Mouse (Mus musculus) G1E-ER4 (cell line): ENCODE measurements around the gene Trex1. TPM values are rescaled to one million over a fixed set of nuclear protein-coding genes. Genes with fewer than 3 reads are reported as not detected.

Source experiments
- GATA1 ChIP-seq: IDR thresholded peaks from one replicate; pipeline ENCODE4 v1.8.0; 2012; ENCODE audit warnings: low read length, inconsistent platforms
- polyA plus RNA-seq: library from polyadenylated mRNA; stranded (reverse); fragments of >175 nt; gene quantifications from 2 replicates; pipeline ENCODE4 v1.2.3, GENCODE M21; 2012

Trex1 gene
- polyA plus RNA-seq, 1 experiment, result 15.1 TPM

- TF ChIP-seq GATA1, result no peak
Measured at GRCm38 (mm10) chr9:109094553-109095136, 35.1 kb upstream of the Trex1 start.

DNA sequence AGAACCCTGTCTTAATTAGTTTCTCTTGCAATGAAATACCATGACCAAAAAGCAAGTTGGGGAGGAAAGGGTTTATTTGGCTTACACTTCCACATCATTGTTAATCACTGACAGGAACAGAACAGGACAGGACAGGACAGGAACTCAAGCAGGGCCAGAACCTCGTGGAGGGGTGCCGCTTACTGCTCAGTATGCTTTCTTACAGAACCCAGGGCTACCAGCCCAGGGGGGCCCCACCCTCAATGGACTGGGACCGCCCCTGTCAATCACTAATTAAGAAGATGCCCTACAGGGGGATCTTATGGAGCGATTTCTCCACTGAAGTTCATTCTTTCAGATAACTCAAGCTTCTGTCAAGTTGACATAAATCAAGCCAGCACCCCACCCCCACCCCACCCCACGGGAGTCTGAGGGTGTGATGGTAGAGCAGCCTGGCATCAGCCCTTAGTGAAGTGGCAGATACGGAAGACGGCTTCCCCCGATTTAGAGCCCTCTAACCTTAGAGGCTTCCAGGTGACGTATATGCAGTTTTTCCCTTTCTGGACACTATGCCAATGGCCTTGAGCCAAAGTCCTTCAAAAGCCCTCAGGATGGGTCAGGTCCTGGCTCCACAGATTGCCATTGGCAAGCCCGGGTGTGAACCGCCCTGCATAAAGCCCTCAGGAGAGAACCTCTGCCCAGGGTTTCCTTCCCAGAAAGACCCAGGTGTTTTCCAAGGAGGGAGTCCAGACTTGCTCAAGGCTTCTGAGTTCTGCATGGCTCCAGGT is 34.4 kb upstream of the Trex1 start:
- TF ChIP-seq GATA1, result no peak

DNA sequence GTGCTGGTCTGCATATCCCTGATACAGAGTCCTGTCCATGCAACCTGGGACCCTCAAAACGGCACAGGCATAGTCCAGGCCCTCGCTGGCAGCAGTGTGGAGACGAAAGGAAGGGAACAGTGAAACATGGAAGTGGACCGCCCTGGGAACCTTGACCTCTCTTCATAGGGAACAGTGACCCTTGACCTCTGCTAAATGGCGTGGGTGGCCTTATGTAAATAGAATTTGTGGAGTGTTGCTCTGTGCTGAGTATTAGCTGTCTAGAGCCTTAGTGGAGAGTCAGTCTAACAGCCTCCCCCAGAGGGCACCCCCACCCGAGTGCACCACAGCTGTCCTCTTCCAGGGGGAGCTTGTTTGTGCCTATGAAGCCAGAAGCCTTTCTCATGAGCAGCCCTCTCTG is 33.3 kb upstream of the Trex1 start:
- TF ChIP-seq GATA1, result no peak

GRCm38 (mm10) chr9:109091802-109092201 is 32.3 kb upstream of the Trex1 start:
- no peak for TF ChIP-seq GATA1

DNA sequence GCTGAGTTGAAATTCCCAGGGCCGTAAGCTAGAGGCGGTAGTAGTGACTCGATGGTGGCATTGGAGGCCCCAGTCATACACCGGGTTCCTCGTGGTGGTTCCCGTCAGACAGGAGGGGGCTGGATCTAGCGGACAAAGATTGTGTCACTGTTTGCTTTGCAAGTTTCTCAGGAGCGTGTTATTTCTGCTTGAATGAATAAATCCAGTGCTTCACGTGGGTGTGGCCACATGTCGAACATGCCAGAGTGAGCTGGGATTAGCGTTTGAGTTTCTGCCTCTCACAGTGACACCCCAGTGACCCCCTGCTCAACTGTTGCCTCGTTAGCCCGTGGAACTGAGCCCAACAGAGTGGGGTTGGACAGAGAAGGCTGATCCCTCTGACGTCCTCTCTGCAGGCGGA is 30.9 kb upstream of the Trex1 start:
- no peak for TF ChIP-seq GATA1

DNA sequence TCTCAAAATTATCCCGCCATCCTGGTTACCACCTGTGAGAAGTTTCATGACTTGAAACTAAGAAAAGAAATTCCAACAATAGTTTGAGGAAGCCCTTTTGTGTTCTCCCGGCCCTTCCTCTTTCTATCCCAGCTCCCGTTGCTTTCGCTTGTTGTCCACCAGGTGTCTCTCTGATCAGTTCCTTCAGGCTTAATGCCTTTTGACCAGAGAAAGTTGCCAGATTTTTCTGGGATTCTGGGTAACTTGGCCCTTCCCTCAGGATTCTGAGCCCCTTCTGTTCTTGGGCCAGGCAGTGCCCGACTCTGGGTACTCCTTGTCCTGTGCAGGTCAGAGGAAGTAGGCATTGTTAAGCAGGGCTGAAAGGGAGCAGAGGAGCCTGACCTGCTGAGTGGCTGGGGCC is 28.5 kb upstream of the Trex1 start:
- TF ChIP-seq GATA1, result no peak

DNA sequence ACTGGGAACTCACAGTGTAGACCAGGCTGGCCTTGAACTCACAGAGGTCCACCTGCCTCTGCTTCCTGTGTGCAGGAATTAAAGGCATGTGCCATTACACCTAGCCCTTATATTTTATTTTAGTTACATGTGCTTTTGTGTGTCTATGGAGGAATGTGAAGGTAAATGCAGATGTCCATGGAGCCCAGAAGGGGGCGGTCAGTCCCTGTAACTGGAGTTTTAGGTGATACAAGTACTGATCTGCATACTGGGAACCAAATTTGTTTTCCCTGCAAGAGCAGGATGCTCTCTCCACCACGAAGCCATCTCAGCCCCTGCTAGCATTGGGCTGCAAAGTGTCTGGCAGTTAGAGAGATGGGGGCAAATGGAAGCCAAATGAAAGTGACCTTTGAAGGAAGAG is 25.4 kb upstream of the Trex1 start:
- TF ChIP-seq GATA1, result no peak

DNA sequence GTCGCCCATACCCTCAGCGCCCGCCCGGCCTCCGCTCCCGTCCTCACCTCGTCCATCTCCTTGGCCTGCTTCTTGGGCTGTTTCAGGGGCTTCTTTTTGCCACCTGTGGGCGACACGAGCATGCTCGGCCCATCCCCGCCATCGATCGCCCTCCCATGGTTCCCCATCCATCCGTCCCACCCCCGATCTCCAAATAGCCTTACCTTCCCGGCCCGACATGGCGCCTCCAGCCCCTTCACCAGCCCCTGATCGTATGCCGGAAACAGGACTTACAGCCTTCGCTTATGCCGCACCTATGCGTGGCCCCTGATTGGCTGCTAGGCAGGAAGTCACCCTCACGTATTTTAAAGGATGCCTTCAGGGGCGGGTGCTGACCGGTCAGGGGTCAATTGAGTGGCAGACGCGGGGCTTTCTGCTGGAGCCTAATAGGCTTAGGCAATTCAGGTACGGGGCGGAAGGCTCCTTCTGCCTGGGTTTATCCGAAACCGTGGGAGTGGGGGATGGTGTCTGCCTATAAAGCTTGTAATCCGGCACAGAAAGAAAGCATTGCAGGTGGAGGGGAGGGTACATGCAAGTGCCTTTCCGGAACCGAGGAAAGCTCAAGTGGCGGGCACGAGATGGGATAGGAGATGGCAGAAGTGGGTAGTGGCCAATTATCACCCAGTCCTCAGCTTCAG is 22.7 kb upstream of the Trex1 start, which contains the start of the genes Ccdc51 and Tma7:
Gene Ccdc51, plus strand, starts transcription at position 370 of the 677 bp plus-strand sequence.
Gene Tma7, minus strand, starts transcription at position 464 of the 677 bp plus-strand sequence.
- no peak for TF ChIP-seq GATA1

- TF ChIP-seq GATA1, result no peak
Measured at GRCm38 (mm10) chr9:109081749-109082123, 22.2 kb upstream of the Trex1 start.

DNA sequence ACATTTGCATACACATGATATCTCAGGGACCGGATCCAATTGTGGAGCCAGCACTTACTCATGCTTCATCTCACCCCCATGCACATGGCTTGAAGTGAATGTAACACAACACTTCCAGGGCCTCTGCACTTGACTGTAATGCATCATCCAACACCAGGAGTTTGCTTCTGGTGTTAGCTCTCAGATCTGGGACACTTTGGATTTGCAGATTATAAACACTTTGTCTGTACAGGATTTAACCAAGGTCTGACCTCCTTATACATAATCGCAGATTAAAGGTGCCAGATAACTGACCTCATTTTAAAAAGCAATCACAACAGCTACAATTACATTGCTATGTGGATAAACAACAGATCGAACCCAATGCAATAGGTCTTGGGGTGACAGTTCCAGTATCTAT is 21.0 kb upstream of the Trex1 start:
- TF ChIP-seq GATA1, result no peak

DNA sequence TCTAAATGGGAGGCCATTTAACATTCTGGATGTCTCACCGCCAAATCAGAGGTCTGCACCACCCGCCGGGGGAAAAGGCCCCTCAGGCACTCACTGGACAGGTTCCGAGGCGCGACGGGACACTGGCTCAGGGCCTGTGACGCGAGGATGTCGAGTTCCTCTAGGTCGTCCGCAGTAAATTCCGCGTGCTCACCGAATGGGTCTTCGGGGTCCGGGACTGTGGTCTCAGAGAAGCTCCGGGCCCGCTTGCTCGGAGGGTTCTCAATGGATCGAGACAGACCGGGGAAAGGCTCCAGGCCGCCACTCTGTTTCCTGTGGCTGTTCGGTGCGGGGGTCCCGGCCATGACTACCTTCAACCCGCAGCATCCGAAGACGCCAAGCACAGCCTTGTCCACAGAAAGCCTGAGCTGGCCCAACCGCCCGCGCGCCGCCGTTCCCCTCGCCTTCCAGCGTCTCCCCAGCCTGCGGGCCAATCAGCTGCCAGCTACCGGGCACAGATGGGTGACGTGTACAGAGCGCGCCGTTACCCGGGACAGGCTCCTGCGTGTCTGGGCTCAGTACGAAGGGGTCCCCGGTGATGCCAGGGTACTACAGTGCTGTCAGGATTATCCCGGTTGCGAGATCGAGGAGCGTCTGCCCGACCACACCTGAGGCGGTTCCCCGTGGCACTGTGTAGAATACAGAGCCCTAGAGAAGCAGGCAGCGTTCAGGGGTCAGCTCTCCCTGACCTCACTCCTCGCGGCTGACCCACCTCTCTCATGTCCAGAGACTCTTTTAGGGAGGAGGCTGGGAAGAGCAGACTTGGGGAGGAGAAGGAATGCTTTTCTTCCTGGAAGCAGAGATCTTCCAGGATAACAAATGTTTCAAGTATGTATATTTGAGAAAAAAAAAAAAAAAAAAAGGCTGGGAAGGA is 14.4 kb upstream of the Trex1 start, which contains the start of gene Atrip:
Gene Atrip, minus strand, starts transcription at position 464 of the 913 bp plus-strand sequence.
- TF ChIP-seq GATA1, result no peak

GRCm38 (mm10) chr9:109068095-109068735 is 8.7 kb upstream of the Trex1 start:
- no peak for TF ChIP-seq GATA1

DNA sequence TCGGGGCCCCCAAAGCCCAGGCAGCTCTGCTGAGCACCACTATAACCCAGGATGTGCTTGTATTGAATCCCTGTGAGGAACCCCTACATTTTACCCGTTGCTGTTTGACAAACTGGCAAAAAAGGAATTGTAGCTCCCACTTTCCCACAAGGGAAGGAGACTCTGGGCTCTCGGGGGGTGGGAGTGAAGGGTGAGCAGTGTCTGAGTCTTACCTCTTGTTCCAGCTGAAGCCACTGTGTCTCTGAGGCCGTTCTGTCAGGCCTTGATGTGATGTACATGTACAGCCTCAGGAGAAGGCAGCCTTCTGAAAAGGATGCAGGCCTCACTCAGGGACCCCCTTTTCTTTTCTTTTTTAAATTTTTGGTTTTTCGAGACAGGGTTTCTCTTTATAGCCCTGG is 1.4 kb upstream of the Trex1 start:
- TF ChIP-seq GATA1, result no peak

GRCm38 (mm10) chr9:109060184-109060897 is 807 bp upstream of the Trex1 start:
- TF ChIP-seq GATA1, result no peak
